Mouse (Mus musculus): ENCODE data around the gene Enpp6.

Gene Enpp6

DNA sequence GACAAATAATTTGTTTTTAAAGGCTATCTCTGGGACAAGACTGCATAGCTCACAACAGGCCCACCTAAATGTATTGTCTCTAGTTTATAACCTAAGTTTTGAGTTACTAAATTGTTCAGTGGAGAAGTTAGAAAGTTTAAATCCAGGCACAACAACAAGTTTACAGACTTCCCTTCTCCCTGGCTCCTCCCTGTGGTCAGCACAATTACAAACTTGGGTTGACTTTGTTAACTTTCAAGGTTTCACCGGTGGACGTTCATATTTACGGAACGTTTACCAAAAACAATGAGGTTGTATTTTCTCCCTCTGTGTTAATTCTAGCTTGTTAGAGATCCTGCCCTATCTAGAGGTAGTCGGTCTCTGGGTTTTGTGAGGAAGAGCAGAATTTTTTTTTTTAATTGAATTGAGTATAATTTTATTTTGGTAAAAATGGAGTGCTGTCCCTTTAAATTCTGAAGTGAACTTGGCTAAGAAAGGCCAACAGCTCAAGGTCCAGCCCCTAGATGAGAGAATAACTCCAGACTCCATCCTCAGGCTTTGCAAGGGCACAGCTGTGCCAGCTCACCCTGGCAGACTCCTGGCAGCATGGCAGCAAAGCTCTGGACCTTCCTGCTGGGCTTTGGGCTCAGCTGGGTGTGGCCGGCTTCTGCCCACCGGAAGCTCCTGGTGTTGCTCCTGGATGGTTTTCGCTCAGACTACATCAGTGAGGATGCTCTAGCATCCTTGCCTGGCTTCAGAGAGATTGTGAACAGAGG, at the start of gene Enpp6:
TSS of gene Enpp6 (plus strand) at position 502 of the 755 bp plus-strand sequence.
- in situ Hi-C loops (cut with MboI, MseI): no loop called here

DNA sequence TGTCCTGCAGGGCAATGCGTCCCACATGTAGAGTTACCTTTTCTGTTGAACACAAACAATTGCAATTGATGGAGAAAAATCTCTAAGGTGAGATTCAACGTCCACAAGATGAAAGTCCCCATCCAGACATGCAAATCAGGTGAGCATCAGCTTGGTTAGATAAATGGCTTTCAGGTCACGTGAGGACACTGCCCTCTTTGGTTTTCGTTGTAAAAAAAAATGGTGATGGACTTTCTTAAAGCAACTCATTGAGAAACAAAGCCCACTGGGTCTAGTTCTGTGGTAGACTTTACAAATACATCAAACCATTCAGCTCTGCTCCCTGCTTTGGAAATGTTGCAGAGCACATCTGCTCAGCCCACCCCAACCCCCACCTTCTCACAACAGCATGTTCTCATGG, 48.5 kb upstream of the Enpp6 start:
- in situ Hi-C loops (cut with MboI, MseI): no loop called here

DNA sequence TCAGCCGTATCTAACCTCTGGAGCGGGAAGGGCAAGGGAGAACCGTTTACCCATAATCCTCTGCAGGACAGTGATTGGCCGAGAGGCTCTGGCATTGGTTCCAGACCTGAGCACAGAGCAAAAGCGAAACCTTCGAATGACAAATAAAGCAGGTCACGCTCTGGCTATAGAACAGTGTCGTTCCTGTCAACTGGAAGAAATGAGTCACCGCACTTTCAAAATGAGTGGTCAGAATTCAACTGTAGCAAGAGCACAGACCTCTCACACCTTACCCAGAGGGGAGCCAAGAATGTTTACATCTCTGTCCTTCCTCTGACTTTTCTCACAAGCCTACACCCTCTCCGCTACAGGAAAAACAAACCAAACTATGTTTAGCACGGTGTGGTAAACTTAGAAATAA, 45.4 kb upstream of the Enpp6 start:
- in situ Hi-C loops (cut with MboI, MseI): loop anchor here (10.0 kb wide), 1 partner anchor 786 kb away; the partner anchor contains the start of genes Cfap97 and Snx25

DNA sequence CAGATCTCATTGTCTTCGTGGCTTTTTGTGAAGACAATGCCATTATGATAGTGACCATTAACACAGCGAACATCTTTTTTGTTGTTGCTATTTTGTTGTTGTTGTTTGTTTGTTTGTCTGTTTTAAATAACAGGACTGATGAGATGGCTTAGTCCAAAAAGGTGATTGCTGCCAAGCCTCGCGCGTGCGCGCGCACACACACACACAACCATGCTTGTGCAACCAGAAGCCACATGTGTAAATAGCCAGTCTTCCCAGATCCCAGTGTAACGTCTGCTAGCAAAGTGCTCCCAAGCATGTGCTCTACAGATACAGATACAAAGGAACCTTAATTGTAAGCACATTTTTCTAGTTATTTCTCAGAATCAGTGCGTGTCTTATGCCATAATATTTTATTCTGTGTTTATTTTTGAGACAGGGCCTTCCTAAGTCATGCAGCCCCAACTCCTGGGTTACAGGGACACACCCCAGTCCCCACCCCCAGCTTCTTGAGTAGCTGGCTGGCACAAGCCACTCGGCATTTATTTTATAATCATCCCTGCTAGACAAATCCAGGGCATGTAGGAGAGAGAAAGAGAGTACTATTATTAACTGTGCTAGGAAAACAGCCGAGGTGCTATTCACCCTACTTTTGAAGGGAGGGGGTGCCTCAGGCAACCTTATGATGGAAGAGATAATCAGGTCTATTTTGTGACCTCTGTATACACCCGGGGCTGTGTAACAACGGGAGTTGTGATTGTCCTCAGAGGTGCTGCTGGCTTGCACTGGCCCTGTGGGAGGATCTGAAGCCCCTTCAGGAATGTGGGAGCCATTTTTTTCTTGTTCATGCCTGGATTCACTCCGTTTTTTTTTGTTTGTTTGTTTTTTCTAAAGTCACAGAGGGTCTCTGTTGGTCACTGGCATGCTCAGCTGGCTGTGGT, 44.7 kb upstream of the Enpp6 start:
- in situ Hi-C loops (cut with MboI, MseI): loop anchor here (10.0 kb wide), 1 partner anchor 787 kb away; the partner anchor contains the start of genes Cfap97 and Snx25

DNA sequence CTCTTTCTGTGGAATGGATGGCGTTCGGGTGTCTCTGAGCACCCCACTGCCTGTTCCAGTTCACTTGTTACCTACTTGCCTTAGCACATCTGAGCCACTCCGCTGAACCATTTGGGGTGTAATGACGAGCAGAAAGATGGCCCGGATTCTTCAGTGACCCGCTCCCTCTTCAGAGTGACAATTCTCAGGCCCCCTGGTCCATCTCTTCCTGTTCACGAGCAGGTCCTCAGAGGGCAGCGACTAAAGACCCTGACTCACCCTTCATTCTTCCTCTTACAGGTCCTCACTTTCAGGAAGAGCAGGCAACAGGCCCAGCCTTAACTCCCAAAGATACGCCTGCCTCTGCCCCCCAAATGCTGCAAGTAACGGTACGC, 44.0 kb upstream of the Enpp6 start:
- in situ Hi-C loops (cut with MboI, MseI): loop anchor here (10.0 kb wide), 1 partner anchor 788 kb away; the partner anchor contains the start of genes Cfap97 and Snx25

- in situ Hi-C loops (cut with MboI, MseI): loop anchor here (10.0 kb wide), 1 partner anchor 789 kb away; the partner anchor contains the start of genes Cfap97 and Snx25
Observed at GRCm38 (mm10) chr8:46943337-46943736, 43.4 kb upstream of the Enpp6 start.

DNA sequence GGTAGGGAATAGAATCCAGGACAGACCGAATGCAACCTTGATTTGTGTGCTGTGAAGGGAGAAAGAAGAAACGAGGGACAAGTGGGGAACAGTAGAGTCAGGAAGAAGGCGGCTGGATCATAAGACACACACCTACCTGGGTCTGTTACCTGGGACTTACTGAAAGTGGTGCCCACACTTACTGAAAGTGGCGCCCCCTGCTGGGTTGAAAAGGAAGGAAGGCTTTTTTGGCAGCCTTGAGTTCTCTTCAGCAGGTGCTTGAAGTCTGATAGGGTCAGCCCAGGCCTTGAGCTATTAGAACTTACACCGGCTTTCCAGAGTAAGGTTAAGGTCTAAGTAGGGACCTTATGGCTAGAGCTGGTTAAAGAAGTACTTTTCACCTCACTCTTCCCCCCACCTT, 40.5 kb upstream of the Enpp6 start:
- in situ Hi-C loops (cut with MboI, MseI): loop anchor here (10.0 kb wide), 1 partner anchor 791 kb away; the partner anchor contains the start of genes Cfap97 and Snx25

DNA sequence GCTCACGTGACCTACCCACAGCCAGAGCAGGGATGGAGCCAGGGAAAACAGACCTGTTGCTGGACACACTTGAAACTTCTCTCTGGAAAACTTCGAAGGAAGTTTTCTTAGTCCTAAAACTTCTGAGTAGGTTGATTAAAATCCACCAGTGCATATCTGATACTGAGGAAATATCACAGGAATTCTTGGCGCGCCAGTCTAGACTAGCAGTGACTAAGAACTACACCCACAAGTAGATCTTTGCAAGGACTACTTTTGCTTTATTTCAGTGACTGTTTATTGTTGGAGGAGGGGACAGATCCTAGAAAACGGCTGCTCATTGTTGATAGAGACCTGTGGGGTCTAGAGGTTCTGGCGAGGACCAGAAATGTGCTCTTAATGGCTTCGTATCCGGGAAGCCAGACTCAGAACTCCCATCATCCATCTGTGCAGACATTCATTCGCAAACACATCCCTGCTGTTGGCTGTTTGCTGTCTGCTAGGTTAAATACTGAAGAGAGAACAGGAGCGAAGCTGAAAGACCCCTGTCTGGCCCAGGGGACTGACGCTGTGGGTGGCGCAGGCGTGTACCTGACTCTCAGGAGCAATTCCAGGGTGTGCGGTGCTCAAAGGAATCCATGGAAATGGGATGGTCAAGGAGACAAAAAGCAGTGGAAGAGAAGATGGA, 38.5 kb upstream of the Enpp6 start:
- in situ Hi-C loops (cut with MboI, MseI): loop anchor here (10.0 kb wide), 1 partner anchor 793 kb away; the partner anchor contains the start of genes Cfap97 and Snx25

DNA sequence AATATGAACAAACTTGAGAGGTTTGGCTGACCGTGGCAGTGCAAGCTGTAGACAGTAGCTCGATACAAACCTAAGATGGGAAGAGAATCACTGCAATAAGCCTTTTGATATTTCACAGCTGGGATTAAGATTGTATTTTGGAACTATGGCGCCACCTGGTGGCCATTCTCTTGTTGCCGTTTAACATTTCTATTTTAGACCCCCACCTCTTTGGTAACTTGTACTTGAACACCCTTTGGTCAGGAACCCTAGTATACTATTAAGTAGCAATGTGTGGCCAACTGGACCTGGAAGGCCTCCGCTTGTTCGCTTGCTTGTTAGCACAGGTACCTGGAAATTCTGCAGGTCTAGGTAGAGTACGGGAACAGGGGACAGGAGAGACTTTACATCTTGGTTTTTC, 33.2 kb upstream of the Enpp6 start:
- in situ Hi-C loops (cut with MboI, MseI): loop anchor here (5.0 to 25.0 kb wide), 3 partner anchors 281 to 641 kb away; no protein-coding TSS in a partner anchor

GRCm38 (mm10) chr8:46962630-46963427, 23.9 kb upstream of the Enpp6 start:
- in situ Hi-C loops (cut with MboI, MseI): loop anchor here (10.0 to 25.0 kb wide), 2 partner anchors 651 to 718 kb away; no protein-coding TSS in a partner anchor

DNA sequence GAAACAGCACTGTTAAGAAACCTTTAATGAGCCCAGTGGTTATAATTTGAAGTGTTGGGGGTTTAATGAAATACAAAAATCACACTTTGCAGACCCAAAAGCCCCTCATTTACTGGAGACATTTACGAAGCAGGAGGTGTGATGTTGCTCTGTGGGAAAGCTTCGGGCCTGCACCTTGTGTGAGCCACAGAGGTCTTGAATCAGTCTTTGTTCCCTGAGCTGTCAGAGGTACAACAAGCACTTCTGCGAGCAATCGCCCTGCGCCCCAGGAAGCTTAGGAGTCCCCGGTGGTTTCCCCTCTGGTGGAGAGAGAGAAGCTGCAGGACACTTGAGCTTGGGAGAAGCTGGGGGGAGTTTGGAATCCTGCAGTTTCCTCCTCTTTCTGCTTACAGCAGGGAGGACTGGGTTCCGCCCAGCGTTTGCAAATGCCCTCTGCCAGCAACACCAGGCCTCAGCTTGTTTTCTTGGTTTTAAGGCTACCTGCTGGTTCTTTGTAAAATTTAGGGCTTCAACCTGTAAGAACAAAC, 23.0 kb upstream of the Enpp6 start:
- in situ Hi-C loops (cut with MboI, MseI): loop anchor here (10.0 to 25.0 kb wide), 2 partner anchors 651 to 719 kb away; no protein-coding TSS in a partner anchor

- in situ Hi-C loops (cut with MboI, MseI): loop anchor here (10.0 to 25.0 kb wide), 2 partner anchors 654 to 721 kb away; no protein-coding TSS in a partner anchor
Observed at GRCm38 (mm10) chr8:46965812-46966211, 20.9 kb upstream of the Enpp6 start.

- in situ Hi-C loops (cut with MboI, MseI): loop anchor here (10.0 to 25.0 kb wide), 2 partner anchors 656 to 724 kb away; no protein-coding TSS in a partner anchor
Observed at GRCm38 (mm10) chr8:46968721-46969120, 18.0 kb upstream of the Enpp6 start.

- in situ Hi-C loops (cut with MboI, MseI): loop anchor here (10.0 to 25.0 kb wide), 2 partner anchors 657 to 725 kb away; no protein-coding TSS in a partner anchor
Observed at GRCm38 (mm10) chr8:46969386-46969785, 17.3 kb upstream of the Enpp6 start.

DNA sequence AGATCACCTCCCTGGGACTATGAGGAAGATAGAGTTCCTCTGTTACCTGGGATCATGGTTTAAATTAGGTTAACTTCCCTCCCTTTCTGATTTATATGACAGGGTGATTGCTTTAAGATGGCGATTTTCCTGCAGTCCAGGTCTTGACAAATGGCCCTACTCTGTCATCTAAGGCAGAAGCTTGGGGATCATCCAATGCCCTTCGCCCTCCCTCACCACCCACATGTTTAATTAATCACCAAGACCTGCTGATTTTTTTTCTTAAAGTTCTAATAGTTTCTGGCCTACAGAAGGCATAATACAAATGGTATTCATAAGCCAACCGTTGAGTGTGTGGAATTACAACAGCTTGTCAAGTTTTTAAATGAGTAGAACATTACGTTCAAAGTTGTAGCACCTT, 9.3 kb upstream of the Enpp6 start:
- in situ Hi-C loops (cut with MboI, MseI): no loop called here

DNA sequence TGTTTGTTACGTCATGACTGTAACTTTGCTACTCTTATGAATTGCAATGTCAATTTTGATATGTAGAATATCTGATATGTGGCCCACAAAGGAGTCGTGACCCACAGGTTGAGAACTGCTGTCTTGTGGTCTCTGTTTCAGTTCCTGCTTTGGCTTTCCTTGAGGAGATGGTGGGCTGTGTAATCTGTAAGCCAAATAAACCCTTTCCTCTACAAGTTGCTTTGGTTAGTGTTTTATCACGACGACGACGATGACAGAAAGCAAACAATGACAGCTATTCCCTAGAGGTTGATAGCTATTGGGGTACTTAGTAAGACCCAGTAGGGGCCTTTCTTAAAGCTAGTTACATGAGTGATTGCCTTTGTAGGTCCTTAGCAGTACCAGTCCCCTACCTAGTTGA, 4.5 kb upstream of the Enpp6 start:
- in situ Hi-C loops (cut with MboI, MseI): no loop called here

DNA sequence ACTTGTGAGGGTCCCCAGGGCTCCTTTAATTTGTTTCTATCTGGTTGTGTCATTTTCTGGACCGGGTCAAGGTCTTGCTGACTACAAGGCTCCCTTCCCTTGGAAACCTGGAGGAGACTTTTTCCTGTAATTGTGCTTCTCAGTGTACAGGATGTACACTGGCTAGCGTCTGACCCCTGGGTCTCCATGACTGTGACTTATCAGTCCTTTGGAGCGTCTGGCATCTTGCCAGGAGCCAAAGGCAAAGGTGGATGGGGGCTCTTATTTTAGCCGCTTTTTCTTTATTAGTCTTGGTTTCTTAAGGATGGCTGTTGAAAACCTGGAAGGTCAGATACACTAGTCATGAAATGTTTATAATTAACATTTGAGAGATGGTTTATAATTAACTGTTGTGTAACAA, 3.9 kb upstream of the Enpp6 start:
- in situ Hi-C loops (cut with MboI, MseI): no loop called here

DNA sequence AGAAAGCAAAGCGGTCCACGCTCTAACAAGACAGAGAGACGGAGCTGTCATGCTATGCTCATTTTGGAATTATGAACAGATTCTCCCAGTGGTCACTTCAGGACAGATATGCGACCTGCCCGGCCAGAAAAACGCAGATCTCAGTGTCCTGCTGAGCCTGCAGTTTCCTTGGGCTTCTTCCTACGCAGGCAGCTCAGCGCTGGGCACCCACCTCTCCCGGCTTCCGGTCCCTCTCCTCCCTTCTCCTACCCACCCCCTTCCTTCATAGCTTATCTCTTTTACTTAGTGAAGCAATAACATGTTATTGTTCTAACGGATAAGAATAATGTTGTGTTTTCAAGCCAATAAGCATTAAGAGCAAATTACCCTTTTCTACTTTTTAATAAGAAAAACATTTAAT, 2.0 kb upstream of the Enpp6 start:
- in situ Hi-C loops (cut with MboI, MseI): no loop called here

- in situ Hi-C loops (cut with MboI, MseI): no loop called here
Observed at GRCm38 (mm10) chr8:46988366-46988765, 1.7 kb downstream of the Enpp6 start.

DNA sequence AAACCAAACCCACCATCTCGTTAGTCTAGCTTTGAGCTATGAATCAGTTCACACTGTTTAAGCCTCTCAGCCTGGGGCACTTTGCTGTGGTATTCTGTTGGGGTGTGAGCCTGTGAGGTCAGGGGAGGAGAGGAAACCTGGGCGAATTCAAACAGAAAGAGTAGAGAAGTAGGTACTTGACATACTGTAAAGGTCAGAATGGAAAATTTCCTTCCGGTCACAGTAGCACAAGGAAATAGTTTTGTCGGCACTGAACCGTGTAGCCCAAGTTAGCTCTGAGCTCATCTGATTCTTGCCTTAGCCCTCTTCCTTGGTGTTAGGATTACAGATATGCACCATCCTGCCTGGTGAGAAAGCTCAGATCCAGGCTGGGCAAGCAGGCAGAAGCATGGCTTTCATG, 4.4 kb downstream of the Enpp6 start:
- in situ Hi-C loops (cut with MboI, MseI): no loop called here

Data from T-helper 2 cell (primary cell).